Mouse (Mus musculus) liver, embryonic 12.5 days (tissue): ENCODE data around the gene Efna5. TPM values are rescaled to one million over a fixed set of nuclear protein-coding genes. Genes with fewer than 3 reads are reported as not detected.

Experiments used
- ATAC-seq: fragments of 200-750 bp; cut with Nextera tagmentation; 2 replicates; pipeline ENCODE4 v1.8.0; 2017; ENCODE audit warnings: moderate number of reproducible peaks, mild to moderate bottlenecking, moderate library complexity
- H3K27ac ChIP-seq: fragments of 300-500 bp; sonication (generic); 2 replicates; pipeline ENCODE4 v1.5.1; 2016; ENCODE audit warnings: mild to moderate bottlenecking
- H3K27me3 ChIP-seq: fragments of 300-500 bp; sonication (generic); replicated peaks from 2 replicates; pipeline ENCODE4 v1.6.1; 2016; ENCODE audit warnings: mild to moderate bottlenecking, moderate library complexity
- H3K36me3 ChIP-seq: fragments of 300-500 bp; sonication (generic); 2 replicates; pipeline ENCODE4 v1.6.1; 2016; ENCODE audit warnings: mild to moderate bottlenecking, moderate library complexity
- H3K4me1 ChIP-seq: fragments of 300-500 bp; sonication (generic); 2 replicates; pipeline ENCODE4 v1.6.1; 2016
- H3K4me2 ChIP-seq: fragments of 300-500 bp; sonication (generic); 2 replicates; pipeline ENCODE4 v1.6.1; 2016; ENCODE audit warnings: mild to moderate bottlenecking, moderate library complexity
- H3K4me3 ChIP-seq: fragments of 300-500 bp; sonication (generic); 2 replicates; pipeline ENCODE4 v1.5.1; 2016; ENCODE audit warnings: mild to moderate bottlenecking, moderate library complexity
- H3K9ac ChIP-seq: fragments of 300-500 bp; sonication (generic); 2 replicates; pipeline ENCODE4 v1.6.1; 2016; ENCODE audit warnings: mild to moderate bottlenecking, moderate library complexity
- H3K9me3 ChIP-seq: fragments of 300-500 bp; sonication (generic); replicated peaks from 2 replicates; pipeline ENCODE4 v1.6.1; 2016; ENCODE audit warnings: mild to moderate bottlenecking, moderate library complexity
- WGBS: fragments of 180-500 bp; shearing (Covaris S2); methylation state at CpG from one replicate; pipeline ENCODE4 v1.1.7; 2016; ENCODE audit not compliant: insufficient replicate concordance; 5-methylcytosine and 5-hydroxymethylcytosine counted together
- polyA plus RNA-seq: library from polyadenylated mRNA; unstranded; fragments of >200 nt; fragmentation: Nextera tagmentation; extraction: Ambion mirVana; gene quantifications from 2 replicates; pipeline ENCODE4 v1.2.1, GENCODE M21; 2016

Gene Efna5
- polyA plus RNA-seq, 1 experiment from 2014 or later = 4.4 TPM

DNA sequence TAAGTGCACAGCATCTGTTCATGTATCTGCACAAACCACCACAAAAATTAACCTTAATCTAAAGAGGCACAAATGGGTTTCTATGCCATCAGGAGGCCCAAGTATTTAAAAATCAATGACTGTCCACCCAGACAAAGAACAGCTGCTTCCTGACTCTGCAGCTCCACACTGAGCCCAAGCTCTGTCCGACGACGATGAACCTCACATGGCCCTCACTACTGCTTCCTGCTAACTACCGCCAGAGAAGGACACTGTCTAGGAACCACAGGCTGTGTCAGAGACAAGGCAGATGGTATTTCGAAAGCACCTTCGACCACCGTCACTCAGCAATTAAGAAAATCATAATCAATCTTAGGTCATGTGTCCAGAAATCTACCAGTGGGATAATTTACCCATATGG lies 29.8 kb downstream of the Efna5 start:
- H3K36me3 ChIP-seq = no peaks in the 10 kb centered on the region
- 22% methylated on average over 7 of the region's 7 CpGs for WGBS
- no peak overlapping the region for H3K4me3 ChIP-seq
- H3K4me2 ChIP-seq = no peak overlapping the region
- no peaks in the 10 kb centered on the region for H3K27me3 ChIP-seq
- no peak for ATAC-seq
- no peak overlapping the region for H3K9ac ChIP-seq
- no peaks in the 10 kb centered on the region for H3K4me1 ChIP-seq
- H3K9me3 ChIP-seq = no peaks in the 10 kb centered on the region
- H3K27ac ChIP-seq = no peak overlapping the region

DNA sequence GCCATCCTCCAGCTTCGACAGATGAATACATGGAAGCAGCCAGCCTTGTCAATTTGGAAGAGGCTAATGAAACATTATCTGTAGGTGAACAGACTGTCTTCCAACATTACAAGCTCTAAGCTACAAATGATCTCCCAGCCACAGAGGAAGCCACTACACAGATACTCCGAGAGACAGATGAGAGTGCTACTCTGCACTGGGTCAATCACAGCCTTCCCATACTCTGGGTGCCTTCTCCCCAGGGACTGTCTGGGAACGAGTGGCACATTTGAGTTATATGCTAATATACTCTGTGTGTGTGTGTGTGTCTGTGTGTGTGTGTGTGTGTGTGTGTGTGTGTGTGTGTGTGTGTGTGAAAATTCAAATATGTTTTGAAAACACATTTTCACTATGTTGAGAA lies 30.5 kb downstream of the Efna5 start:
- no peaks in the 10 kb centered on the region for H3K4me1 ChIP-seq
- no peak overlapping the region for H3K27ac ChIP-seq
- no peak overlapping the region for H3K9ac ChIP-seq
- no peak overlapping the region for H3K4me3 ChIP-seq
- no peak overlapping the region for H3K4me2 ChIP-seq
- H3K9me3 ChIP-seq = no peaks in the 10 kb centered on the region
- no peaks in the 10 kb centered on the region for H3K36me3 ChIP-seq
- ATAC-seq = no peak
- 44% methylated on average over 3 of the region's 3 CpGs for WGBS
- no peaks in the 10 kb centered on the region for H3K27me3 ChIP-seq

DNA sequence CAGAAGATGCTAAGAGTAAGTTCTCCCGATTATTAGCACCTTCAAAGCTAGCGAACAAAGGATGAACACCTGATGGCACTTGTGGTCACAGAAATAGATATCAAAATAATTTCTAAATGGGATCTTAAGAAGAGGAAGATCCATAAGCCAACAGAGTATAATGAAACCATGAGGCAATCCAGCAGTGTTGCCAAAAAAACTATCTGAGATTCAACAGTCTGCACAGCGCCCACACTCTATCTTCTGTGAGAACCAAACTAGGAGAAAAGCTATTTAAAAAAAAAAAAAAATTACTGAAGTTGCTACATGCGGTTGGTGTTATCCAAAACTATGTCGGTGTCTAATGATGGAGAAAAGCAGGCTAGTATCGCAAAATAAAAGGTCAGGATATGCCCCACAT lies 31.4 kb downstream of the Efna5 start:
- no peak overlapping the region for H3K27ac ChIP-seq
- no peaks in the 10 kb centered on the region for H3K36me3 ChIP-seq
- no peak for ATAC-seq
- H3K4me2 ChIP-seq = no peak overlapping the region
- H3K9ac ChIP-seq = no peak overlapping the region
- no peaks in the 10 kb centered on the region for H3K4me1 ChIP-seq
- no peak overlapping the region for H3K4me3 ChIP-seq
- H3K9me3 ChIP-seq = no peaks in the 10 kb centered on the region
- 69% methylated on average over 6 of the region's 6 CpGs for WGBS
- H3K27me3 ChIP-seq = no peaks in the 10 kb centered on the region

DNA sequence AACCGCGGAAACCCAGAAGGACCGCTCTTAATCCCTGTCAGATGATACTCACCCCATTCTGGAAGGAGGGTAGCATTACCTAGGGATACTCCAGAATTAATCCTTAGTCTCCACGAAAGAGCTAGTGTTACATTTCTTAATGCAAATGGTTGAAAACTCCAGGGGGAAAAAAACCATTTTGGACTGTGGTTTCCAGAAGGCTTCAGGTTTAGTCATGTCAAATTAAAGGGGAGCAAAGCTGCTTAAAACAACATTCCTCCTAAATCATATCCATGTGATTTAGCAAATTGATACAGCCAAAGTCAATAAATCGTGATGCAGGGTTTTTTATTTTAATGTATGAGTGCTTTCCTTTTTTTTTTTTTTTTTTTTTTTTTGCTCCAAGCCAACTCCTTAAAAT lies 35.5 kb downstream of the Efna5 start:
- no peak overlapping the region for H3K4me3 ChIP-seq
- H3K4me2 ChIP-seq = no peak overlapping the region
- no peaks in the 10 kb centered on the region for H3K27me3 ChIP-seq
- H3K36me3 ChIP-seq = no peaks in the 10 kb centered on the region
- H3K9ac ChIP-seq = no peak overlapping the region
- no peaks in the 10 kb centered on the region for H3K9me3 ChIP-seq
- WGBS = 57% methylated on average over 5 of the region's 5 CpGs
- H3K4me1 ChIP-seq = no peaks in the 10 kb centered on the region
- ATAC-seq = no peak
- no peak overlapping the region for H3K27ac ChIP-seq

DNA sequence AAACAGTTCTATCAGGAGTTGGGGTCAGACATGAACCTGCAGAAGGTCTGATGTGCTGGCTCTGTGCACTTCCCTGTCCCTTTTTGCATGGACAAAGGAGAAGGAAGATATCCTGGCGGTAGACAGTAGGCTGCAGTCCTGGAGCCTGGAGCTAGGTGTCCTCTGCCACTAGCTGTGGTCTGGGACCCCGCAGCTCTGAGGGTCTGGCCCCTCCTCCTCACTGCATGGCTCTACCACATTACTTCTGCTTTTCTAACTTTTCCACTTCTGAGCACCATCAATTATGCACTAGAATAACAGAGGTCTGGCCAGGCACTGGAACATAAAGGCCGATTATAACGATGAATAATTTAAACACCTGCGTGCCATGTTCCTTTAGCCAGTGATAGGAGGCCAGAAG lies 36.8 kb downstream of the Efna5 start:
- Histone ChIP-seq H3K27me3 (no peaks in the 10 kb centered on the region), H3K4me3 (no peak overlapping the region), H3K27ac (no peak overlapping the region), H3K4me1 (no peaks in the 10 kb centered on the region), H3K9ac (no peak overlapping the region), H3K36me3 (no peaks in the 10 kb centered on the region), H3K9me3 (no peaks in the 10 kb centered on the region), H3K4me2 (no peak overlapping the region)
- no peak for ATAC-seq
- WGBS = 43% methylated on average over 5 of the region's 5 CpGs

DNA sequence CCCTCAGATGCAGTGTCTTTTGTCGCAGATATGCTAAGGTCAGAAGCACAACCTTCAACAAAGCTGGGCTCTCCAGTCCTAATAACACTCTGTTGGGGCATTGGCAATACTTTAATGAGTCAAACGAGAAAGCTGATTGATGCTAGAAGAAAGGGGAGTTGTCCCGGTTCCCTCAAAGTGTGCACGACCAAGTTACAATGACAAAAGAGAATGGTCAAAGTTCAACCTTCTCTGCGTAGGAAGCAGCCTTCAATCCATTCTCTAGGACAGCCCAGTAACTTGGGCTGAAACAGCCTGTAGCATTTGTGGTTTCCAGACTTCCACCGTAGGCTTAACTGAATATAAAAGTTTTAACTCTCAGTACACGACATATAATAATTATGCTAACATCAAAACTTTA lies 43.8 kb downstream of the Efna5 start:
- Histone ChIP-seq H3K4me2 (no peak overlapping the region), H3K9me3 (no peaks in the 10 kb centered on the region), H3K9ac (no peak overlapping the region), H3K27ac (no peak overlapping the region), H3K36me3 (no peaks in the 10 kb centered on the region), H3K4me3 (no peak overlapping the region), H3K4me1 (no peaks in the 10 kb centered on the region), H3K27me3 (no peaks in the 10 kb centered on the region)
- WGBS = 72% methylated on average over 7 of the region's 7 CpGs
- no peak for ATAC-seq

DNA sequence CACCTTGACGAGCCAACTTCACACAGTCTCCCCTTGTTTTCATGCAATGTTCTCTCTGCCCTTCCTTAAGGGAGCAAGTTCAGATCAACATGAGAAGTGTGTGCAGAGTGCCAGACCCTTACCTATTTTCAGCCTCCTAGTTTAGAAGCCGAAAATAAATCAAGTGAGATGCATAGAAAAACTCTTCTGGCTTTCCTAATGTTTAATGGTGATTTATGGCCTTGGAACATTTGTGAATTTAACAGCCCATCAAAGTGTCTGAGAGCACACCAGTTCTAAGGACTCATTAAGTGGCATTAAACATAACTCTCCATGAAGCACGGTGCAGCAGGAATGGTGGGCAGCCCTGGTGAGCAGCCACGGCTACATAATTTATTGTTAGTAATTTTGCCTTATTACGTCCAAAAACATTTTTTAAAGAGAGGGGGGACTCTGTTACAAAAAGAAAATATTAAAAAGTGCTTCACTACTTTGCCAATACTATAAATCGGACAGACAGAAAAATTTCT lies 44.5 kb downstream of the Efna5 start:
- no peak overlapping the region for H3K4me3 ChIP-seq
- 70% methylated on average over 6 of the region's 6 CpGs for WGBS
- no peaks in the 10 kb centered on the region for H3K36me3 ChIP-seq
- no peaks in the 10 kb centered on the region for H3K27me3 ChIP-seq
- H3K9me3 ChIP-seq = no peaks in the 10 kb centered on the region
- H3K4me2 ChIP-seq = no peak overlapping the region
- H3K27ac ChIP-seq = no peak overlapping the region
- no peak for ATAC-seq
- H3K4me1 ChIP-seq = no peaks in the 10 kb centered on the region
- H3K9ac ChIP-seq = no peak overlapping the region

DNA sequence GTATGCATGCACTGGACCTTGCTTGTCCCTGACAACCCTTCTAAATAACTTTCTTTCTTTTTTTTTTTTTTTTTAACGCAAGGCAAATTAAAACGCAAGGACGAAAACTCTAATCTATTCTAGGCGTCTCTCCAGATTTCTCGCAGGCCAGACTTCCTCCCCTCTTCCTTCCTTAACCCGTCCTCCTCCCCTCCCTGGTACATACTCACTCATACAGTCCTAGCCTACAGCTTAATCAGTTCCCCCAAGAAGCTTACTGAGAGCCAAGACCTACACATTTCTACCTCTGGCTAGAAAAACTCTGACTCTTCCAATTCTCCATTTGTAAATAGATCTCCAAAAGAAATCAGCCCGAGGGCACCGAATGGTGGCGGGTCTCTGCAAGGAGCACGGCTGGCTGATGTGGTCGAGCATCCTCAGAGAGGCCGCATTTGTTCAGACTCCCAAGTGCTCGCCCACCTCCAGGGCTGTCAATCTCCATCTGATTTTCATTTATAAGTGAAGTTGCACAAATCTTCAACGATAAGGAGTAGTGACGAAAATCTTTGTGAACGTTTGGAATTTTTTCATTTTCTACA lies 48.5 kb downstream of the Efna5 start:
- Histone ChIP-seq H3K4me3 (no peak overlapping the region), H3K27me3 (no peaks in the 10 kb centered on the region), H3K36me3 (no peaks in the 10 kb centered on the region), H3K9ac (no peak overlapping the region), H3K9me3 (no peaks in the 10 kb centered on the region), H3K4me1 (no peaks in the 10 kb centered on the region), H3K27ac (no peak overlapping the region), H3K4me2 (no peak overlapping the region)
- ATAC-seq = no peak
- 55% methylated on average over 16 of the region's 16 CpGs for WGBS

DNA sequence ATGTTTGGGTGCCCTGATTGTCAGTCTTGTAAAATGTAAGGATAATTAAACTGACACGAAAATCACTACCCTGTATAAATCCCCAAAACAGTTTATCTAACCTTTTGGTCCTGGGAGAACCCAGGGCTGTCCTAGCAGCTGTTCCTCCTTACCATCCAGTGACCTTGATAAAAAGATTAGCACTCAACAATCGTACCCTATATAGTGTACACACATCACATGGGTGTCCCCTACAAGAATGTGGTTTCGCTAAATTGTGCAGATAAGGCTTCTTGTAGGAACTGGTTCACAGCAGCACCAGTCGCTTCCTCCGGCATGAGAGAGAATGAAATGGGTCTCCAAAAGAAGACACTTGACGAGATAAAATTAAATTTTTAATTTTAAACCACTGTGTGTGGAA lies 53.6 kb downstream of the Efna5 start:
- no peaks in the 10 kb centered on the region for H3K36me3 ChIP-seq
- ATAC-seq = no peak
- no peak overlapping the region for H3K4me3 ChIP-seq
- no peak overlapping the region for H3K27ac ChIP-seq
- no peaks in the 10 kb centered on the region for H3K4me1 ChIP-seq
- no peak overlapping the region for H3K9ac ChIP-seq
- no peak overlapping the region for H3K4me2 ChIP-seq
- no peaks in the 10 kb centered on the region for H3K27me3 ChIP-seq
- WGBS = 54% methylated on average over 6 of the region's 6 CpGs
- H3K9me3 ChIP-seq = no peaks in the 10 kb centered on the region

DNA sequence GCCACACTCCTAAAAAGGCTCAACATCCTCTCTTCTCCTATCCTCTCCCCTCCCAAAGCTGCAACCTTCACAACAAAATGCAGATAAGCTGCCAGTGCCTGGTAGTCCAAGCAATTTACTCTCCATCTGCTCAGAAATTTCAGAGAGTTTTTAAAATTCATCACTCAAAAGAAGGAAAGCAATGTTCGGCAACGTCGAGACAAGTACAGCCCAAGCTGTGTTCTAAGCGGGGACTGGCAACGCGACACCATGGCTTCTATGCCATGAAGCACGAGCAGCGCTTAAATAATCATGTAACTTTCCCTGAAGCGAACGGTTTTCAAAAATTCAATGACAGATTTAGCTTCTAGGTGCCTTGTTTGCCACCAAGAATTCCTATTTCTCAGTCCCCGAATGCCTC lies 59.9 kb downstream of the Efna5 start:
- Histone ChIP-seq H3K4me1 (no peaks in the 10 kb centered on the region), H3K27ac (no peak overlapping the region), H3K27me3 (no peaks in the 10 kb centered on the region), H3K4me2 (no peak overlapping the region), H3K9me3 (no peaks in the 10 kb centered on the region), H3K9ac (no peak overlapping the region), H3K4me3 (no peak overlapping the region), H3K36me3 (no peaks in the 10 kb centered on the region)
- 82% methylated on average over 11 of the region's 11 CpGs for WGBS
- no peak for ATAC-seq

DNA sequence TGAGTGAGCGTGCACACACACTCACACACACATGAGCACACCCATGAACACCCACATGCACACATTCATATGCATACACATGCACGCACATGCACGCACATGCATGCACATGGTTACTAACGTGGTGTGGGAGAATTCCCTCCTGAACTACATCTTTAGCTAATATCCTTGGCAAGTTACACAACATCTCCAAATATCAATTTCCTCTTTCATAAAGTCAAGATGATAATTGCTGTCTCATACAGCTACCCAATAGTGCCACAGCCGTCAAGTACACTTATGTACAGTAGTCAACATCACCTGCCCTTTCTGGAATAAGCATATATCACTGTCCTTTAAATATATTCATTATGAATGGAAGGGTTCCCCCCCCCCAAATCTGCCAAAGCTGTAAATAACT lies 61.2 kb downstream of the Efna5 start:
- WGBS = 70% methylated on average over 5 of the region's 5 CpGs
- no peak overlapping the region for H3K4me2 ChIP-seq
- ATAC-seq = no peak

DNA sequence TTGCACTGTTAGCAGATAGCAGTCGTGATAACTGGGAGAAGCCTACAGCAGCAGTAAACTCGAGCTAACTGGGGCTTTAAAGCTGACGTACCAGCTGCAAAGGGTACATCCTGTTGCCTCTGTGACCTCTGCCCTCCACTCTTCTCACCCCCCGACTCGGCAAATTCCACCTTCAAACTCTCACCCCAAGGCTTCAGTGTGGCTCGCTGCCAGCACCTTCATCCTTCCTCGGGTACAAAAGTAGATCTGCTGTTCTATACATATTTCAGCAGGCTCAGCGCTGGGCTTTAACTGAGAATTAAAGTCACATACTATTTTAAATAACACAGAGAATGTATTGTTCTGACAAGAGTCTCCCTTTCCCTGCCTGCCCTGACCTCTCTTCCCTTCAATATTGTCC lies 62.3 kb downstream of the Efna5 start:
- Histone ChIP-seq H3K9ac (no peak overlapping the region), H3K27me3 (no peaks in the 10 kb centered on the region), H3K4me2 (no peak overlapping the region), H3K27ac (no peak overlapping the region), H3K4me1 (no peaks in the 10 kb centered on the region), H3K36me3 (no peaks in the 10 kb centered on the region), H3K9me3 (no peaks in the 10 kb centered on the region), H3K4me3 (no peak overlapping the region)
- no peak for ATAC-seq
- WGBS = 32% methylated on average over 8 of the region's 8 CpGs

More for the DNA sequence above, 61.2 kb downstream of the Efna5 start:
- H3K27me3 ChIP-seq = no peaks in the 10 kb centered on the region
- no peaks in the 10 kb centered on the region for H3K36me3 ChIP-seq
- H3K9ac ChIP-seq = no peak overlapping the region
- H3K9me3 ChIP-seq = no peaks in the 10 kb centered on the region
- H3K4me3 ChIP-seq = no peak overlapping the region
- H3K27ac ChIP-seq = no peak overlapping the region
- H3K4me1 ChIP-seq = no peaks in the 10 kb centered on the region

DNA sequence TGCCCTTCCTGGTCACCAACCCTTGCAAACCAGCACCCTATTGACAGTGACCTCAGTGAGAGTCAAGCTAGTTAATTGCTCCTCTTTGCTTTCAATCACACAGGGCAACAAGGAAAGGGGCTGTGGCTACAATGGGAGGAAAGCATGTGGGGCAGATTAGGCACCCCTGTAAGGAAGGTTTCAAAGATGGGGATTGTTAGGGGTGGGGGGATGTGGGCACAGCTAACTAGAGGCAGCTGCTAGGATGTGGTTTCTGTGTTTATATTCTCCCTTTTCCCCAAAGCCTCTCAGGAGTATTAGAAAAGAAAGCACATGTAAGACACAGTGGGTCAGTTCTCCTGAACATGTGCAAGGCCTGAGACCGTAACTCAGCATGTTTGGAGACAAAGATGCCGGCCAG lies 62.8 kb downstream of the Efna5 start:
- WGBS = 58% methylated on average over 2 of the region's 2 CpGs
- Histone ChIP-seq H3K36me3 (no peaks in the 10 kb centered on the region), H3K4me2 (no peak overlapping the region), H3K27ac (no peak overlapping the region), H3K4me3 (no peak overlapping the region), H3K9me3 (no peaks in the 10 kb centered on the region), H3K4me1 (no peaks in the 10 kb centered on the region), H3K27me3 (no peaks in the 10 kb centered on the region), H3K9ac (no peak overlapping the region)
- no peak for ATAC-seq
